Mouse (Mus musculus) stomach, embryonic 16.5 days (tissue): ENCODE results near the gene Rora. TPM values are rescaled to one million over a fixed set of nuclear protein-coding genes. Genes with fewer than 3 reads are reported as not detected.

Experiments used
- ATAC-seq: fragments of 200-750 bp; cut with Nextera tagmentation; 2 replicates; pipeline ENCODE4 v1.8.0; 2017; ENCODE audit warnings: moderate number of reproducible peaks, moderate TSS enrichment; ENCODE audit not compliant: insufficient read depth, low FRiP score
- H3K27ac ChIP-seq: fragments of 300-500 bp; sonication (generic); 2 replicates; pipeline ENCODE4 v1.5.1; 2014; ENCODE audit warnings: low read length
- H3K27me3 ChIP-seq: fragments of 300-500 bp; sonication (generic); 2 replicates; pipeline ENCODE4 v1.6.1; 2014; ENCODE audit warnings: low read length, control low read depth, mixed read lengths; ENCODE audit not compliant: control insufficient read depth, insufficient read depth
- H3K36me3 ChIP-seq: fragments of 300-500 bp; sonication (generic); 2 replicates; pipeline ENCODE4 v1.6.1; 2014; ENCODE audit warnings: low read length; ENCODE audit not compliant: control insufficient read depth, insufficient read depth
- H3K4me1 ChIP-seq: fragments of 300-500 bp; sonication (generic); 2 replicates; pipeline ENCODE4 v1.6.1; 2014; ENCODE audit warnings: low read length, control low read depth, mixed read lengths; ENCODE audit not compliant: control insufficient read depth, insufficient read depth
- H3K4me2 ChIP-seq: fragments of 300-500 bp; sonication (generic); 2 replicates; pipeline ENCODE4 v1.6.1; 2014; ENCODE audit warnings: low read depth, low read length, mixed read lengths
- H3K4me3 ChIP-seq: fragments of 300-500 bp; sonication (generic); replicated peaks from 2 replicates; pipeline ENCODE4 v1.5.1; 2014; ENCODE audit warnings: mild to moderate bottlenecking, low read length
- H3K9ac ChIP-seq: fragments of 300-500 bp; sonication (generic); 2 replicates; pipeline ENCODE4 v1.6.1; 2014; ENCODE audit warnings: low read length
- H3K9me3 ChIP-seq: fragments of 300-500 bp; sonication (generic); replicated peaks from 2 replicates; pipeline ENCODE4 v1.6.1; 2016; ENCODE audit warnings: low read length, control low read depth; ENCODE audit not compliant: control insufficient read depth
- WGBS: fragments of 180-500 bp; shearing (Covaris S2); extraction: QIAGEN DNeasy Blood & Tissue Kit; methylation state at CpG from one replicate; pipeline ENCODE4 v1.1.7; 2014; 5-methylcytosine and 5-hydroxymethylcytosine counted together
- polyA plus RNA-seq: library from polyadenylated mRNA; unstranded; fragments of >200 nt; fragmentation: Nextera tagmentation; extraction: Ambion mirVana; gene quantifications from 2 replicates; pipeline ENCODE4 v1.2.1, GENCODE M21; 2015

Rora gene
- polyA plus RNA-seq, 1 experiment from 2014 or later, result 8.4 TPM

DNA sequence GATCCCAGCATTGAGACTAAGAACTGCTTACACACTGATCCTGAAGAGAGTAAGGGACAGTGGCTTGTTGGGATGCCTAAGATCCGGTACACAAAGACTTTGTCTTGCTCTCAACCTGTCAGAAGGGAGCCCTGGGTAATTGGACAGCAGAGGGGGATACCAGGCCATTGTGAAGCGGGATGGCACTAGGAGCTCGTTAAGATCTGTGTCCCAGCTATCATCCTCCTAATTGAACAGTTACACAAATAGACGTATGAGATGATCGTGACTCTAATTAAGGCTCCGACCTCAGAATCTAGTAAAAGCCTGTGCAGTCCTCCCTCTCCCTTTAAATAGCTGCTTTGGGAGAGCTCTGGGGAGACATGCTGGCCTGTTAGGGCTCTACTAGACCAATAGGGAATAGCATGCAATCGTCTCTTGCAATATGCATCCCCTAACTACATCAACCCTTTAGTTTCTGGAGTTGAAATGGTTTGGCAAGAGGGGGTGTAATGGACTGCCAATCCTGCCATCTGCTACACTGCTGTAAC, 359.7 kb downstream of the Rora start:
- no peak overlapping the region for H3K27ac ChIP-seq
- H3K27me3 ChIP-seq, result no peaks in the 10 kb centered on the region
- H3K4me2 ChIP-seq, result no peak overlapping the region
- H3K4me3 ChIP-seq, result no peak overlapping the region
- ATAC-seq, result no peak
- H3K4me1 ChIP-seq, result no peaks in the 10 kb centered on the region
- H3K36me3 ChIP-seq, result no peaks in the 10 kb centered on the region
- no peaks in the 10 kb centered on the region for H3K9me3 ChIP-seq
- 88% methylated on average over 7 of the region's 7 CpGs for WGBS
- no peak overlapping the region for H3K9ac ChIP-seq

DNA sequence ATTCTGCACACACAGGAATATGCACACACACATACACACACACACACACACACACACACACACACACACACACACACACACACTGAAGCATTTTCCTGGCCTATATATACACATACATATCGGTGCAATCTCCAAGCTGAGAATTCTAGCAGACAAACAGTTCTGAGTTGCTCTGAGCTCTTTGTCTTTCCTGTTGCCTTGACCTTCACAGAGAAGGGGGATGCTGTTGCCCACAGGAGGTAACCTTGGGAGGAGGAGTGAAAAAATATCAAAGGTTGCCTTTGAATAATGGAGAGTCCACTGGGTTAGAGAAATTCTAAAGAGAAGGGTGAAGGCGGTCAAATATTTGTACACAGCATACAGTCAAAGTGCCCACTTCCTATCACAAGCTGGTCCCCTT, 360.6 kb downstream of the Rora start:
- WGBS, result 81% methylated on average over 2 of the region's 2 CpGs
- Histone ChIP-seq H3K27ac (no peak overlapping the region), H3K4me3 (no peak overlapping the region), H3K9me3 (no peaks in the 10 kb centered on the region), H3K4me2 (no peak overlapping the region), H3K36me3 (no peaks in the 10 kb centered on the region), H3K4me1 (no peaks in the 10 kb centered on the region), H3K27me3 (no peaks in the 10 kb centered on the region), H3K9ac (no peak overlapping the region)
- no peak for ATAC-seq

DNA sequence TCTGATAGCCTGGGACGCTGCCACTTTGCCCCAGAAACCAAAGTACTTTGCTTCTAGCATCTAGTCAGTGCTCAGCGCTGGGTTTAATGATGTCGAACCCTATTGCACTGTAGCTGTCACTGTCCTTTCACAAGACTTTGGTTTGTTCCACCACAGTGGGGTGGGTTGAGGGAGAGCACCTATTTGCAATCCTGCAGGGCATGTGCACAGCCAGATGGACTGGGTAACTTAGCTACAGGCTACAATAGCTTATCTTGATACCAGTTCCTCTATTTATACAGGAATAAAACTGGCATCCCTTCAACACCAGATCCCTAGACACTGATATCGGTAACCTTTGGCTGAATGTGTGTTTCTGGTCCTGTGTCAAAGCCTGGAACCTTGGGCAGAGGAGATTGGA, 366.8 kb downstream of the Rora start:
- Histone ChIP-seq H3K36me3 (no peaks in the 10 kb centered on the region), H3K4me2 (no peak overlapping the region), H3K9ac (no peak overlapping the region), H3K27ac (no peak overlapping the region), H3K4me1 (no peaks in the 10 kb centered on the region), H3K27me3 (no peaks in the 10 kb centered on the region), H3K9me3 (no peaks in the 10 kb centered on the region), H3K4me3 (no peak overlapping the region)
- ATAC-seq, result no peak
- 84% methylated on average over 4 of the region's 4 CpGs for WGBS

DNA sequence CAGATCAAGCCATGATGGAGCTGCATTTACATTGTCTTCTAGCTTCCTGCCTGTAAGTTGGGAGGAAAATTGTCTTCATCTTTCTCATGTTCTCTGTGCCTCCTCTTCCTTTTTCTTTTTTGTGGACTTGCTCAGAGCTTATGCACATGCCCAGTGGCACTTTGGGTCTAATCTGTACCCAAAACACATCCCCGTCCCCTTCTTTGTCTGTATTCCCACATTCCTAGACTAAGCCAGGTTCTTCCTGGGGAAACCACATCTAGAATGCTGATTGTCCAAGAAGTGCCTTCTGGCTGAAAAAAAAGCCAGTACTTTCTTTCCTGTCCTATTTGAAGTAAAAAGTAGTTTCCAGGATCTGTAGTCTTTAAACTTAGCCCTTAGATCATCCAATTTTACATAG, 367.9 kb downstream of the Rora start:
- no peak for ATAC-seq
- WGBS, result 93% methylated on average over 1 of the region's 1 CpGs

DNA sequence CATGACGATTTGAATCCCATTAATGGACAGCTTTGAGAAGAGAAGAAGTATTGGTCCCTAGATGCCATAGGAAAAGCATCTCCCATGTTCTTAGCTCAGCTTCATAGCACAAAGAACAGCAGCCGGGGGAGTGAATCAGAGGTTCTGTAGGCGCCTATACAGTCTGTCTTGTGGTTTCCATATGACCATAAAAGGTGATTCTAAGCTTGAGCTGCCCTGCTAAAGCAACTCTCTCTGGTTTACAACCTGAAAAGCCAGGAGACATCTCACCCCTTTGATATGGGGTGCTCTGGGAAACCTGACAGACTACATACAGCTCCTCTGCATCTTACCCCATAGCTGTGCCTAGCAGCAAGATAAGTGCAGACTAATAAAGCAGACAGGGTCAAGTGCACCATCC, 369.7 kb downstream of the Rora start:
- Histone ChIP-seq H3K9ac (no peak overlapping the region), H3K27ac (no peak overlapping the region), H3K27me3 (no peaks in the 10 kb centered on the region), H3K4me1 (no peaks in the 10 kb centered on the region), H3K4me3 (no peak overlapping the region), H3K36me3 (no peaks in the 10 kb centered on the region), H3K4me2 (no peak overlapping the region), H3K9me3 (no peaks in the 10 kb centered on the region)
- ATAC-seq, result no peak
- 81% methylated on average over 3 of the region's 3 CpGs for WGBS

More for the DNA sequence above, 367.9 kb downstream of the Rora start:
- Histone ChIP-seq H3K27ac (no peak overlapping the region), H3K9ac (no peak overlapping the region), H3K27me3 (no peaks in the 10 kb centered on the region), H3K4me1 (no peaks in the 10 kb centered on the region), H3K4me3 (no peak overlapping the region), H3K9me3 (no peaks in the 10 kb centered on the region), H3K4me2 (no peak overlapping the region), H3K36me3 (no peaks in the 10 kb centered on the region)

DNA sequence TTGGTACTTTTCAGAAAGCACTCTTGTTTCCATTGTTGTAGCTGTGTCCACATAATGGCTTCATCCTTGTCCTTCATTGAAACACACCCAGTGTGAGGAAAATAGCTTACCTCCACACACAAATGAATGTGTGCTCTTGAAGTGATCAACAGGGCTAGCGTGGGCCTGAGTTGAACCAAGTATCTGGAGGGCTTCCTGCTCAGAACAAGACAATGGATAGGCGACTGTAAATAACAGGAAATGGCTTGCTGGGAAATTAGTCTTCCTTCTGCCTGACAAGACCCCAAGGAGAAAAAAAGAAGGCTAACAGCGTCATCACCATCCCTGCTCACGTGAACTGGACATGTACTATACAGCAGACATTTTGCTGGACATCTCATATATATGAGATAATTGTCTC, 374.6 kb downstream of the Rora start:
- 82% methylated on average over 4 of the region's 4 CpGs for WGBS
- H3K27me3 ChIP-seq, result no peaks in the 10 kb centered on the region
- no peak for ATAC-seq

DNA sequence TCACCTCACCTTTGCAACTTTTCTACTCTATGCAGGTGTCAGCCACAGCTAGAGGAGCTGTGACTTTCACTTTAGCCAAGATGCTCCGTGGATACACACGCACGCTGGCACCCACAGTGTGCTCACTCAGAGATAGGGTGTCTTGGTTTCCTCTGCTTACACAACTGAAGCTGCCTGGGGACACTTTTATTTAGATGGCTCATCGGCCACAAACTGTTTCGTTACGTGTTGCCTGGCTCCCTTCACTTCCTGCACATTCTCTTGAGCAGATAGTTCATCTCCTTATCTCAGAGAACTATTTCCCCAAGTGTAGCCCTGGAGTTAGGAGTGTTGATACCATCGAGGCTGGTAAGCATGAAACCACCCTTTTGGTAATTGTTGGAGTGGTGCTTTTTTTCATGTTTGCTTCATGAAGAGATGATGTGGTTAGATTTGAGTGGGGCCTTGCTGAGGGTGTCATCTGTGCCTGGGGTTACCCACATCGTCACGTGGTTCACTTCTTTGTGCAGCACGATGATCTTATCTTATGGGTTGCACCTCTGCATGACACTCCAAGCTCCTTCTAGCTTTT, 380.8 kb downstream of the Rora start:
- no peaks in the 10 kb centered on the region for H3K9me3 ChIP-seq
- H3K36me3 ChIP-seq, result no peaks in the 10 kb centered on the region
- ATAC-seq, result no peak
- H3K4me1 ChIP-seq, result no peaks in the 10 kb centered on the region
- WGBS, result 78% methylated on average over 10 of the region's 10 CpGs
- H3K4me2 ChIP-seq, result no peak overlapping the region
- H3K4me3 ChIP-seq, result no peak overlapping the region
- H3K27ac ChIP-seq, result no peak overlapping the region
- H3K27me3 ChIP-seq, result no peaks in the 10 kb centered on the region
- H3K9ac ChIP-seq, result no peak overlapping the region

More for the DNA sequence above, 374.6 kb downstream of the Rora start:
- H3K4me1 ChIP-seq, result no peaks in the 10 kb centered on the region
- H3K27ac ChIP-seq, result no peak overlapping the region
- no peak overlapping the region for H3K9ac ChIP-seq
- H3K4me3 ChIP-seq, result no peak overlapping the region
- H3K4me2 ChIP-seq, result no peak overlapping the region
- no peaks in the 10 kb centered on the region for H3K9me3 ChIP-seq
- H3K36me3 ChIP-seq, result no peaks in the 10 kb centered on the region

DNA sequence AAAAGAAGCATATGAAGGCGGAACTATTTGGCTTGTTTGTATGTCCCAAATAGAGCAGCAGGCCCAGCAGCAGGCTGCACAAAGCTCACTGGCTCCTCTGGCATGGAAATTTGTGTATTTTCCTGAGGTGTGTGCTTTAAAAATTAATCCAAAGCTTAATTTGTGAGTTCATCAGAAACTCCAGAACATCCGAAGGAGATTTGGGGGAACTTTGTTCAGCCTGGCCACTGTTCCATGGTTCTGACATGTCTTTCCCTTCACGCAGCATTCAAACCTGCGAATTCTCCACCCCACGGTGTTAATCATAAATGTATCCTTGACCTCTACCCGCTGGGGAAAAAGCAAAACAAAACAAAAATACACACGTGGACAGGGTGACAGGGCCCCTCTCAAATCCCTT, 381.9 kb downstream of the Rora start:
- ATAC-seq, result no peak
- Histone ChIP-seq H3K4me1 (no peaks in the 10 kb centered on the region), H3K4me2 (no peak overlapping the region), H3K27ac (no peak overlapping the region), H3K36me3 (no peaks in the 10 kb centered on the region), H3K9me3 (no peaks in the 10 kb centered on the region), H3K27me3 (no peaks in the 10 kb centered on the region), H3K4me3 (no peak overlapping the region), H3K9ac (no peak overlapping the region)
- 75% methylated on average over 7 of the region's 7 CpGs for WGBS

DNA sequence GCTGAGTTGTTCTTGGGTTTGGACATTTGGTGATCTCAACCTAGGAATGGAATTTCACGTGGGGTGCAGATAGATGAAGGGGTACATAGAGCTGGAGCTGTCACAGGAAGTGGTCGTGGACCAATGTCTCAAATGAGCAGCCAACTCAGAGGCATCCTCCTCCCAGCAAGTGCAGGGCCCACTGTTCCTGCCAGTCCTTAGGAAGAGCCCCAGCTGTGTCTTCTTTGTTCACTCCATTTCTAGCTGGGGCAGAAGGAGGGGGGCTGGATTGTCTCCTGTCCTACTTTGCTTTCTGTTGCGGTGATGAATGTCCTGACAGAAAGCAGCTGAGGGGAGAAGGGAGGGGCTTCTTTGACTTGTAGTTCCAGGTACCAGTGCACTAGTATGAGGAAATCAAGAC, 382.7 kb downstream of the Rora start:
- no peak for ATAC-seq
- H3K9me3 ChIP-seq, result no peaks in the 10 kb centered on the region
- no peaks in the 10 kb centered on the region for H3K4me1 ChIP-seq
- H3K4me3 ChIP-seq, result no peak overlapping the region
- no peak overlapping the region for H3K27ac ChIP-seq
- H3K36me3 ChIP-seq, result no peaks in the 10 kb centered on the region
- no peaks in the 10 kb centered on the region for H3K27me3 ChIP-seq
- no peak overlapping the region for H3K9ac ChIP-seq
- H3K4me2 ChIP-seq, result no peak overlapping the region
- 51% methylated on average over 3 of the region's 3 CpGs for WGBS
